Mouse (Mus musculus): Measurements from ENCODE around the gene Pth.
A peak's percentile ranks its signal among the peaks of the same experiment; 100 is the strongest.

Gene Pth

GRCm38 (mm10) chr7:113388470-113388869 lies at the start of gene Pth:
TSS of gene Pth (minus strand) at chr7:113388570.
- no peak for DNase-seq (ENCODE audit: low spot score in 2 of 2)

DNA sequence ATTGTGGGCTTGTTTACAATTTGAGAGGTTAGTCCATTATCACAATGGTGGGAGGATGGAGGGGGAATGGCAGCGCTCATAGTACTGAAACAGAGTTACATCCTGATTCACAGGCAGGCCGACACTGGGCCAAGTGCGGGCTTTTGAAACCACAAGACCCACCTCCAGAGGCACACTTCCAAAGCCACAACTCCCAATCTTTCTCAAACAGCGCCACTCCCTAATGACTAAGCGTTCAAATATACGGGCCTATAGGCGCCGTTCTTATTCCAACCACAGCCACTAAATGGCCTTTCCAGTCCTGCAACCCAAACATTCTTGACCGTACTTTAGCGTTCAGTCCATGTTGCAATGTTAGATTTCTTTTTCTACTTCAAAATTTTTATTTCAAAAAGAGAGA lies 47.9 kb upstream of the Pth start:
- no peak for DNase-seq (ENCODE audit: low spot score in 2 of 2)

DNA sequence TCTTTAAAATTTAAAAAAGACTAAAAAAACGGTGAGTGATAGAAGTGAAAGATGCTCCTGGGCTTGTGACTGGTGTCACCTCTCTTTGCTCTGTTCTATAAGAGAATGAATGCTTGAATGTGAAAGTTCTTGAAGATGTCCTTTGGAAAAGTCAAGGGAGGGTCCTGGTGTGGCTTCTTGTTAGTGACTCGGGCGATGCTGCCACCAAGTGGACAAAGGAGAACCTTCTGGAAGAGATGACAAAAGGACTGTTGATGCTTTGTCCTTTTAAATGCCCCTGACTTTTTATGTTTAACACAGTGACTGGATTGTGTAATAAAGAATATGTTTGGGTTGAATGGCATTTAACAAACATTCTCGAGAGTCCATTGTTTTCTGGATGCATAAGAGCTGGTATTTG lies 45.9 kb upstream of the Pth start:
- peak; percentile 21 to 28 for DNase-seq (ENCODE audit: low spot score in 2 of 2)

DNA sequence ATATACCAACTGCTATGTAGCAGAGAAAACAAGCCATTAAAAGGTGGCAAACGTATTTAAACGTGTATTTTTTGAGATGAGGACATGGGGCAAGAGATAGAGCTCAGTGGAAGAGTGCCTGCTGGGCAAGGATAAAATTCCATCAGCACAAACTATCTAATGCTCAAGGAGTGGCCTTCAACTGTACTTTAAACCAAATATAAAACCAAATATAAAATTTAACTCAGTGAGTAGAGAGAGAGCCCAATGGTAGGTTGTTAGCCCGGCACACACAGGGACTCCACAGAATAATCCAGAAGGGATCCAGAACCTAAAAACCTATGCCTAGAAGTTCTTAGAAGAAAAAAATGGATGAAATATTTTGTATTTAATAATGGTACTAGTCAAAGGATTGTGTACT lies 45.1 kb upstream of the Pth start:
- DNase-seq (ENCODE audit: low spot score in 2 of 2): no peak

GRCm38 (mm10) chr7:113432891-113433290 lies 44.5 kb upstream of the Pth start:
- DNase-seq (ENCODE audit: low spot score in 2 of 2): no peak

DNA sequence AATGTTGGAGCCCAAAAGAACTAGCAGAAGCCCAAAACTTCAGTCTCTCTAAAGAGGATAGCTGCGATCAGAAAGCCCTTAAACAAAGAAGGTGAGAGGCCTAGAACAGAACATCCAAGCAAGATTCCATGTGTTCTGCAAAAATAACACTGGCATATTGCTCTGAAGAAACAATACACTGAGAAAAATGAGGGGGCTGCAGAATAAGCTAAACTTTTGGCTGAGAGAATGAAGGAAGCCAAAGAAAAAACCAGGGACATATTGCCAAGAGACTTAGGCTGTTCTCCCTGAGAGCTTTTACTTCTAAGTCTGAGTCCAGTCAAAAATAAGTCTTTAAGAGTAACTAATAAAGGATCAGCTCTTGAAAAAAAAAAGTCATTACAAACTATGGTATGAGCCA lies 32.4 kb upstream of the Pth start:
- DNase-seq (ENCODE audit: low spot score in 2 of 2): no peak

DNA sequence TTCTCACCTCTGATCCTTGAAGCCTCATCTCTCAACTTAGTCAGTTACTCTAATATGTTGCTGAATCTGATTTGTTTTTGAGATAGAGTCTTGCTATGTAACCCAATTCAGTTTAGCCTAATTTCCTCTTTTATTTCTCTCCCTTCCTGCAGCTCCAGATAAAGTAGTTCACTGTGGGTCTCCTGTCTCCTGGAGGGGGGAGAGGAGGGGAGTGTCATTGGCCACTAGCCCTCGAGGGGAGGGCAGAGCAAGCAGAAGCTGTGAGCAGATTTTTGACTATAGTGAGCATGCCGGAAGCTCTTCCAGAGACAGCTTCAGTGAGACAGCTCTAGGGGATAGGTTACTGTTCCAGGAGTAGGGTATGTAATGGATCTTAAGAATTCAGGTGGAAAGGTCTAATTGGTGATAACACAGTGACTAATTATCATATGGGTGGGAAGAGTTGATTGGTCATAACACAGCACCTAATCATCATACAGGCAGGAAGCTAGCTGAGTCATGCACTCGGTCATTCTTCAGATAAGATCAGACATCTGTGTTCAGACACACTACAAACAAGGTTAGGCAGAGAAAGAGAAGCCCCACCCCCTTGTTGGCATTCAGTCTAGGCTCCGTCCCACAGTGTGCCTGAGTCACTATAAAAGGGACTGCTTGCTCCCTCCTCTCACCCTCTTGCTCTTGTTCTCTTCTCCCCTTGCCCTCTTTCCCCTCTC lies 30.9 kb upstream of the Pth start:
- DNase-seq (ENCODE audit: low spot score in 2 of 2): no peak

GRCm38 (mm10) chr7:113416536-113416935 lies 28.2 kb upstream of the Pth start:
- DNase-seq (ENCODE audit: low spot score in 2 of 2): no peak

DNA sequence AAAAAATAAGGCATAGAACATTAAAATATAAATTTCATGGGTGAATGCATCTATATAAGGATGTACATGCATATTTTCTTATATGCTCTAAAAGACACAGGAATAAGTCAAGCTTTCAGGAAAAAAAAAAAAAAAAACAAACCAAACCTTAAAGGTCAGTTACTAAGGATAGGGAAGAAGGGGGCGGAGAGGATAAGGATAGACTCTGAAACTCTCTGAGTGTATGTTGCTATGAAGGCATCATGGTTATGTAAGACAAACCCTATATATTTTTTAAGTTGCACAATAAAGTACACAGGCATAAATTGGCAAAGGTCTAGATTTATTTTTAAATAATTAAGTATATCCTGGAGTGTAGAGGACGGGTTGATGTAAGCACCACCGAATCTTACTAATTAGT lies 26.9 kb upstream of the Pth start:
- no peak for DNase-seq (ENCODE audit: low spot score in 2 of 2)

GRCm38 (mm10) chr7:113408712-113409111 lies 20.3 kb upstream of the Pth start:
- DNase-seq (ENCODE audit: low spot score in 2 of 2): no peak

DNA sequence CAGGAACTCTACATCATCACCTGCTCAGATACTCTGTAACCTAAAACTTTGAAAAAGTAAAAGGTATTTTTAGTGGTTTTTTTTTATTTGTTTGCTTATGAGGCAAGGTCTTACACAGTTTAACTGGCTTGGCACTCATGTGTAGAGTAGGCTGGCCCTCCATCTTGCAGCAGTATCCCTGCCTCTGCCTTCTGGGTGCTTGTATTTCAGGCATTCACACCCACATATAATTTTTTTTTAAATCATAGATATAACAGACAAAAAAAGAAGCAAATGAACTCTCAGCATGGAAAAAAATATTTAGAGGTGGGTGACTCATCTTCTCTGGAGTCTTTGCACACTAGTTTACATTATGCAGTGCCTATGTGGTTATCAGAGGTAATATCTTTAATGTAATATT lies 9.7 kb upstream of the Pth start:
- no peak for DNase-seq (ENCODE audit: low spot score in 2 of 2)

- DNase-seq (ENCODE audit: low spot score in 2 of 2): no peak
Measured at GRCm38 (mm10) chr7:113396661-113397060, 8.3 kb upstream of the Pth start.

DNA sequence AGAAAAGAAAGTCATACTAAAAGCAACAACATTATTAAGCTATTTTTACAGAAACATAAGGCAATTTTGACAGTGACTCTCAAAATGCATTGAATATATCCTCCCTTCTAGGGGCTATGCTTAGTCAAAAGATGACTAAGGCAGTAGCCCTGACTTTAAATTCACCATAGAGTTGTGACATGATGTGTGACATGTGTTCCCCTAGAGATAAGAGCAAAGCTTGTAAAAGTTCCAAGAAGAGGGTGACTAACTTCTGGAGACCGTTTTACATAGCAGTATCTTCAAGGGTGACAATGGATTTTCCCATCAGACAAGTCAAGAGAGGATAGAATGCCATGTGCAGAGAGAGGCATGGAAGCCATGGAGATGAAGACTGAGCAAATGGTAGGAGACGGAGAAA lies 3.2 kb upstream of the Pth start:
- DNase-seq (ENCODE audit: low spot score in 2 of 2): no peak

DNA sequence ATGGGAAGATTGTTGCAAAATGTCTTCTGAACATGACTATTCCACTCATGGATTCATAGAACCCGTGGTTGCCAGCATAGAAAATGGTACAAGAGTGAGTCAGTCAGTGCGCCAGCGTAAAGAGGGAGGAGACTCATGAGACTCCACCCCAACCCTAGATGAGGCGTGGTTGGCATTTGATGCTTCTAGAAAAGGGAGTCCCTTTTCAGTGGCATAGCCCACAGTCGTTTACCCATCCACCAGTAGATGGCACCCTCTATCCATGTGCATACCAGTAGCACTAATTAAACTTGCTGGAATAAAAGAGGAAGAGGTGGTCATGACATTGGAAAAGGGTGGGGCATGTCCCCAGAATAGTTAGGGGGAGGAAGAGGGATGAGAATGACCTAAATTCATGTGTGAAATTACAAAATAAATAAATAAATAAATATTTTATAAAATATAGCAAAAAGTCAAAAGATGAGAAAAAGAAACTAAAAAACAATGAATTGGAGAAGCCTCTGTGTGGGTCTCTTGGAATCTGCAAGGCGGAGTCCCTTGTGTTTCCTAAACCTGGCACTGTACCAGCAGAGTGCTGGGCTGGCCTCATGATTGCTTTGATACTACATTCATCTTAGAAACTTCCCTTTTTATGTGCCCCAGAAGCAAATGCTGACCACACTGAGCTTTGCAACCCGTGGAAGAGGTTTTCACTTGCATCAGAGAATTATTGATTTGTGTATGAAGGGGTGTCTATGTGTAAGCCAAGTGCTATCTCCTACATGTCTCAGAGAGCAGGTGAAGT lies 10.3 kb downstream of the Pth start:
- peak in 1 of 2 experiments; percentile 47 for DNase-seq (ENCODE audit: low spot score in 2 of 2)

DNA sequence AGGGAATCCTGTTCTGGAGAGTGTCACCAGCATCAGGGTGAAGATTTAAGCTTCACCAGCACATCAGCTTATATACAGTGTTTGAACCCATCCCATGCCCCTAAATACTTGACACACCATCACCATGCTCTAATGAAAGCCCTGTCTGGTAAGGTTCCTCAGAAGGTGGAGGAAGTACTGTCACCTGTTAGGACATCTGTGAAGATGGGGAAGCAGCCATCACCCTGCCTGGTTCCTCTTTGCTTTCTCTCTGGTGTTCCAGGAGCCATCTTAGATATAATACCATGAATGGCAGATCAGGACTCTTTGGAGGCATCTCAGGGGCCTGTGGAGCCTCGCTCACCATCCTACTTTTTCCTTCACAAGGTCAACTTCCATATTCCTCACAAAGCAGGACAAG lies 15.7 kb downstream of the Pth start:
- no peak for DNase-seq (ENCODE audit: low spot score in 2 of 2)

DNA sequence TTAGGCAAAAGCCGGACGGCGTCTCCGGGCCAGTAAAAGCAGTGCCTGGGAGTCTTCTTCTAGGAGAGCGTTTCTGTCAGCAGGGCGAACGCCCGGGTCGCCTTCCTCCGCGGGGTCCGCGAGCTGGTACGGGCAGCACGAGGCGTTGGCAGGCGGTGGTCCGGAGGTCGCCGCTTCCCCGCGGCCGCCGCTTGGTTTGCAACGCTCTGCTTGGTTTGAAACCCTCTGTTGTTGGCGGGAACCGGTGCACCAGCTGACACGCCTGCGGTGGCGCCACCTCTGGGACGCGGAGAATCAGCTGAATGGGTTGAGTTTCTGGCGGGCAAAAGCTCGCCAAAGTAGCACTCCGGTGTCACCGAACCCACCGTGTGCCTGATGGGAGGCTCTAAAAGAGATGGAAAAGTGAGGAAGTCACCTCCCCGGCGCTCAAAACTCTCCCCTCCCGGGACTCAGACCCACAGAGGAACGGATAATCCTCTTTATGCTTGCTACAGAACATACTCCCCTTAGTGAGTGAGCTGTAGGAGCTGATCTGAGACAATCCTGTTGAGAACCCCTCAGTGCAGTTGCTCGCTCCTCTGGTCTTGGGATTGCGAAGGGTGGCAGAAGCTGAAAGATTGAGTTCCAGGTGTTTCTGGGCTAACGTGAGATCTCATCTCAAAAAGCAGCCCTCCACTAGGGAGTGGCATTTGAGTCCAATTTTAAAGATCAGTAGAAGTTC lies 18.6 kb downstream of the Pth start:
- DNase-seq (ENCODE audit: low spot score in 2 of 2): peak; percentile 62 to 67

DNA sequence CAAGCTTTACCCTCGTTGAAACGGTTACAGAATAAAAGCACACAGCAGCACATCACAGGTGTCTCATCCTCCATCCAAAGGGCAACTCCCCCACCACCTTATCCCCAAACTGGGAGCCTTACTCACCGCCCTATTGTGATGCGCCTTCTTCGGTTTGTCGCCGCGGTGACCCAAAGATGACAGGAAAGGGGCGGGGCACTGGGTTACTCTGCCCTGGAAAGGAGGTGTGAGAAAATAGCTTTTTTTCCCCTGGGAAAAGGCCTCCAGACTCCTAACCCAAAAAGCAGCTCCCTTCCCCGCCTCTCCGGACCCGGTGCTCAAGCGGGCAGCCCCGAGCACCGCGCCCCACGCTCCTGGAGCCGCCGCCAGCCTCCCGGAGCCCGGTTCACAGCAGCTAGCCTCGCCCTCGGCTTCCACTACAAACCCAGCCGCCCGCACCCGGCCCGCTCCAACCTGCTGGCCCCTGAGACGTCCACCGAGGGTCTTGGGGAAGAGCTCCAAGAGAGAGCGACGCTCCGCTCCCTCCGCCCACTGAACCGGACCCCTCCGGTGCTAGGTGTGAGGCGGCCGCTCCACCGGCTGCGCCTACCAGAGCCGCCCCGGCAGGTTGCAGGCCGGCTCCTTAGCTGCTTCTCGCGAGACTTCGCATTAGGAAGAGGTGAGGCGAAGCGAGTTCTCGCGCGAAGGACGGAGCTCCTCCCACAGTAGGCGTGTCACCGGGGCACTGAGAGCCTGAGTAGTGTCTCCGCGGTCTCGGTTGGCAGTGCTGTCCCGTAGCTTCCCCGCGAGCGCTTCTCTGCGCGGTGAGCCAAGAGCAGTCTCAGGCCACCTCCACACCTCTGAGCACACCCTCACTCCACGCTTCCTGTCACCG lies 19.4 kb downstream of the Pth start, which contains the start of gene Btbd10:
TSS of gene Btbd10 (minus strand) at position 647 of the 874 bp plus-strand sequence.
- peak; percentile 93 to 96 for DNase-seq (ENCODE audit: low spot score in 2 of 2)

DNA sequence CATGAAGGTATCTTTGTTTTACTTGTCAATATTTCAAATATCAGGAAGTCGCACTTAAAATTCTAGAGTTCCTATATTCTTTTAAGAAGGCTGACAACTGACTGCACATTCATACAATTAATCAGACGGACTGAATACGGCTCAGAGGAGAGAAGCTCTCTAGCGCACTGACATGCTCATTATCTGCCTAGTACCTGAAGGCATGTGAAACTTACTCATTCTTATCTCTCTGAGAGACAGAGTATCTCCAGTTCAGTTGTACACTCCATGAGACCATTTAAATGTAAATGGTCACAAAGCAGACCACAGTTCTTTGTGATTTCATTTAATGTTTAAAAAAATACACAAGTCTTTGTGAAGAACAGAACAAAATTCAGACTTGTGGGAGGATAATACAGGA lies 20.9 kb downstream of the Pth start:
- DNase-seq (ENCODE audit: low spot score in 2 of 2): no peak

GRCm38 (mm10) chr7:113349089-113349488 lies 39.3 kb downstream of the Pth start:
- no peak for DNase-seq (ENCODE audit: low spot score in 2 of 2)

GRCm38 (mm10) chr7:113347694-113348093 lies 40.7 kb downstream of the Pth start:
- DNase-seq (ENCODE audit: low spot score in 2 of 2): no peak

DNA sequence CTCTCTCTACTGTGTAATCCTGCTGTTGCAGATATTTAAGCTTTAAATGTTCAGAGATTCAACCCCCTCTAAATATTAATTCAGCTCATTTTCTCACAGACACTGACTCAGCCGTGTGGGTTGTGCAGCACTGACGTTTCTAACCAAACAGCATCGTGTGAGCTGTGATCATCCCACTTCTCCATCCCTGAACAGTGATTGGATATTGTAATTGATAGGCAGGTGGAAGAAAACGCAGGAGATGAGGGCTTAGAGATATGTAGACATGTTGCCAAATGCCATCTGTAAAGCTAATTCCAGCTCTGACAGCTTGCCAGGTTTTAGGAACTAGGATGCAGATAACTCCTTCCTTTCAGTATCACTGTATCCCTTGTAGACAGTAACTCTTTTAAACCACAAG lies 41.1 kb downstream of the Pth start:
- peak in 1 of 2 experiments; percentile 50 for DNase-seq (ENCODE audit: low spot score in 2 of 2)
